In genomic region chr12:40498250-40498671, GRCm38 (mm10) we compare ENCODE assay signal across 9 mouse cellular contexts. TPM values are rescaled to one million over a fixed set of nuclear protein-coding genes. Genes with fewer than 3 reads are reported as not detected.
DNase-seq lines count a peak whose midpoint lies in the region; ATAC-seq and TF ChIP-seq lines count a peak whose summit lies in the region.
"Had no signal": no experiment of that assay in that cellular context is flagged by ENCODE, and none has a peak within 500 bp of the region (broad histone marks: within the 10 kb centered on the region; RNA-seq: fewer than 3 reads in every experiment).

No protein-coding gene starts in this region.

- H3K9me3 ChIP-seq in forebrain, embryonic 14.5 days (replicated peaks; ENCODE audit: control insufficient read depth, low read length): no peaks in the 10 kb centered on the region
- H3K9me3 ChIP-seq in forebrain, embryonic 11.5 days (ENCODE audit: control insufficient read depth, low read length): no peaks in the 10 kb centered on the region
- no peaks in the 10 kb centered on the region for H3K9me3 ChIP-seq in neural tube, embryonic 12.5 days

- no peak overlapping the region for H3K4me2 ChIP-seq in forebrain, embryonic 14.5 days (ENCODE audit: low read length)
- no peak overlapping the region for H3K4me2 ChIP-seq in forebrain, embryonic 11.5 days (ENCODE audit: low read depth, low read length, severe bottlenecking)
- no peak overlapping the region for H3K4me2 ChIP-seq in neural tube, embryonic 12.5 days (replicated peaks)

- no peaks in the 10 kb centered on the region for H3K36me3 ChIP-seq in forebrain, embryonic 14.5 days (ENCODE audit: control insufficient read depth, insufficient read depth, low read length)
- no peaks in the 10 kb centered on the region for H3K36me3 ChIP-seq in forebrain, embryonic 11.5 days (ENCODE audit: control insufficient read depth, insufficient read depth, low read length)
- no peaks in the 10 kb centered on the region for H3K36me3 ChIP-seq in neural tube, embryonic 12.5 days
- no peaks in the 10 kb centered on the region for H3K36me3 ChIP-seq in thymus, adult 2 months (ENCODE audit: control insufficient read depth, insufficient read depth, low read length)

- 72% methylated on average over 7 of the region's 7 CpGs for WGBS in forebrain, embryonic 14.5 days
- WGBS in forebrain, embryonic 11.5 days: 92% methylated on average over 7 of the region's 7 CpGs
- 19% methylated on average over 7 of the region's 7 CpGs for WGBS in cerebellum, adult 2 months
- 73% methylated on average over 7 of the region's 7 CpGs for WGBS in neural tube, embryonic 12.5 days
- 93% methylated on average over 7 of the region's 7 CpGs for WGBS in thymus, adult 2 months

- no peak overlapping the region for H3K4me3 ChIP-seq in forebrain, embryonic 14.5 days (ENCODE audit: low read depth, low read length)
- H3K4me3 ChIP-seq in forebrain, embryonic 11.5 days (ENCODE audit: low read depth, low read length): no peak overlapping the region
- H3K4me3 ChIP-seq in layer of hippocampus, adult 2 months: no peak overlapping the region
- no peak overlapping the region for H3K4me3 ChIP-seq in cerebellum, adult 2 months (replicated peaks; ENCODE audit: insufficient read depth, low read depth, low read length)
- H3K4me3 ChIP-seq in neural tube, embryonic 12.5 days: no peak overlapping the region
- no peak overlapping the region for H3K4me3 ChIP-seq in thymus, adult 2 months (ENCODE audit: control insufficient read depth, insufficient read depth, low read length)

- peaks cover 5% of the 10 kb centered on the region; the same call in 1 of the 2 replicates for H3K4me1 ChIP-seq in forebrain, embryonic 14.5 days (ENCODE audit: control insufficient read depth, insufficient read depth, low read length)
- no peaks in the 10 kb centered on the region; the same call in 1 of the 2 replicates for H3K4me1 ChIP-seq in forebrain, embryonic 11.5 days (replicated peaks; ENCODE audit: control insufficient read depth, insufficient read depth, low read length)
- peaks cover 49% of the 10 kb centered on the region for H3K4me1 ChIP-seq in cerebellum, adult 2 months (ENCODE audit: control insufficient read depth, insufficient read depth, low read length)
- peaks cover 22% of the 10 kb centered on the region for H3K4me1 ChIP-seq in neural tube, embryonic 12.5 days
- no peaks in the 10 kb centered on the region for H3K4me1 ChIP-seq in thymus, adult 2 months (replicated peaks; ENCODE audit: control insufficient read depth, insufficient read depth, low read length)

- peak; percentile 55; the same call in 1 of the 2 replicates for ATAC-seq in forebrain, embryonic 14.5 days
- ATAC-seq in forebrain, embryonic 11.5 days (replicated peaks; ENCODE audit: low FRiP score): no peak
- peak; percentile 66 for ATAC-seq in neural tube, embryonic 12.5 days (ENCODE audit: low FRiP score, low read depth)

- no peaks in the 10 kb centered on the region for H3K27me3 ChIP-seq in forebrain, embryonic 14.5 days (replicated peaks; ENCODE audit: control insufficient read depth, insufficient read depth, low read length)
- H3K27me3 ChIP-seq in forebrain, embryonic 11.5 days (ENCODE audit: control insufficient read depth, insufficient read depth, low read length): no peaks in the 10 kb centered on the region
- no peaks in the 10 kb centered on the region for H3K27me3 ChIP-seq in cerebellum, adult 2 months (ENCODE audit: control insufficient read depth, insufficient read depth, low read length)
- H3K27me3 ChIP-seq in neural tube, embryonic 12.5 days (replicated peaks): no peaks in the 10 kb centered on the region
- H3K27me3 ChIP-seq in thymus, adult 2 months (ENCODE audit: control insufficient read depth, insufficient read depth, low read length): no peaks in the 10 kb centered on the region

- H3K9ac ChIP-seq in forebrain, embryonic 14.5 days (ENCODE audit: low read length): no peak overlapping the region
- H3K9ac ChIP-seq in forebrain, embryonic 11.5 days (ENCODE audit: low read length): no peak overlapping the region
- no peak overlapping the region for H3K9ac ChIP-seq in neural tube, embryonic 12.5 days

- H3K27ac ChIP-seq in forebrain, embryonic 14.5 days (ENCODE audit: low read depth, low read length): no peak overlapping the region
- H3K27ac ChIP-seq in forebrain, embryonic 11.5 days (ENCODE audit: low read depth, low read length): no peak overlapping the region
- H3K27ac ChIP-seq in layer of hippocampus, adult 2 months: peak overlapping the region; percentile 58
- peak overlapping the region; percentile 75 for H3K27ac ChIP-seq in cerebellum, adult 2 months (ENCODE audit: insufficient read depth, low read length)
- H3K27ac ChIP-seq in neural tube, embryonic 12.5 days: no peak overlapping the region
- no peak overlapping the region for H3K27ac ChIP-seq in thymus, adult 2 months (ENCODE audit: control insufficient read depth, insufficient read depth, low read length)

- DNase-seq in forebrain, embryonic 14.5 days (ENCODE audit: low spot score): peak; percentile 39
- DNase-seq in forebrain, embryonic 11.5 days (ENCODE audit: low spot score): no peak
- no peak for DNase-seq in layer of hippocampus, adult 2 months (ENCODE audit: low spot score in 2 of 2)
- DNase-seq in layer of hippocampus, postnatal 36 days: no peak
- peak; percentile 60 to 77 for DNase-seq in cerebellum, adult 2 months
- DNase-seq in embryo, embryonic 9.5 days (ENCODE audit: extremely low spot score): no peak
- no peak for DNase-seq in thymus, adult 2 months
- DNase-seq: lung, adult 2 months had no signal

- TF ChIP-seq POLR2A in cerebellum, adult 2 months (IDR thresholded peaks at IDR 0.05; ENCODE audit: borderline replicate concordance, insufficient read depth, low read length): no peak
- TF ChIP-seq POLR2A in thymus, adult 2 months (IDR thresholded peaks at IDR 0.05; ENCODE audit: control insufficient read depth, extremely low read depth, insufficient read depth, low read length, poor library complexity): no peak

- no peak for TF ChIP-seq CTCF in layer of hippocampus, adult 2 months (conservative IDR thresholded peaks at IDR 0.05)
- no peak for TF ChIP-seq CTCF in cerebellum, adult 2 months (IDR thresholded peaks at IDR 0.05; ENCODE audit: borderline replicate concordance, insufficient read depth, low read depth, low read length)
- no peak for TF ChIP-seq CTCF in thymus, adult 2 months (IDR thresholded peaks at IDR 0.05; ENCODE audit: borderline replicate concordance, control insufficient read depth, extremely low read depth, insufficient read depth, low read length, poor library complexity)

RNA-seq across cellular contexts. Expression of gene Dock4, which starts 52.5 kb away (rescaled TPM):
- 9.7 and 16.9 TPM in 2 replicates for polyA plus RNA-seq in forebrain, embryonic 14.5 days (2014; fragmentation: Nextera tagmentation; extraction: Ambion mirVana)
- polyA plus RNA-seq in forebrain, embryonic 11.5 days (2014; fragmentation: Nextera tagmentation; extraction: Ambion mirVana): 18.7 and 19.8 TPM in 2 replicates
- 100 to 1,000 TPM; 253 to 265 TPM for total RNA-seq in layer of hippocampus, adult 2 months (2021)
- total RNA-seq in layer of hippocampus, postnatal 36 days (2021): 100 to 1,000 TPM; 237 to 255 TPM
- 35.6 and 41.5 TPM in 2 replicates for polyA plus RNA-seq in cerebellum, adult 2 months (2012; rRNA removed)
- 40.2 and 42.7 TPM in 2 replicates for polyA plus RNA-seq in neural tube, embryonic 12.5 days (2016; fragmentation: Nextera tagmentation; extraction: Ambion mirVana)
- polyA plus RNA-seq in thymus, adult 2 months (2012; rRNA removed): 2.0 and 2.3 TPM in 2 replicates

RNA-seq across cellular contexts. Expression of gene Zfp277, which starts 52.6 kb away (rescaled TPM):
- polyA plus RNA-seq in forebrain, embryonic 14.5 days (2014; fragmentation: Nextera tagmentation; extraction: Ambion mirVana): 32.5 and 37.6 TPM in 2 replicates
- 36.5 and 38.7 TPM in 2 replicates for polyA plus RNA-seq in forebrain, embryonic 11.5 days (2014; fragmentation: Nextera tagmentation; extraction: Ambion mirVana)
- total RNA-seq in layer of hippocampus, adult 2 months (2021): 10 to 100 TPM; 24.2 to 26.5 TPM
- total RNA-seq in layer of hippocampus, postnatal 36 days (2021): 10 to 100 TPM; 24.5 to 27.7 TPM
- 14.3 and 15.8 TPM in 2 replicates for polyA plus RNA-seq in cerebellum, adult 2 months (2012; rRNA removed)
- polyA plus RNA-seq in neural tube, embryonic 12.5 days (2016; fragmentation: Nextera tagmentation; extraction: Ambion mirVana): 30.7 and 31.2 TPM in 2 replicates
- polyA plus RNA-seq in thymus, adult 2 months (2012; rRNA removed): 5.6 and 8.6 TPM in 2 replicates

Comparison
In these comparisons a context has a peak if more than half of its experiments do, and no peak if none do; other contexts are left out.
1. DNase-seq: peak in forebrain, embryonic 14.5 days (single experiment) and cerebellum, adult 2 months (2 of 2); none in forebrain, embryonic 11.5 days (single experiment), layer of hippocampus, adult 2 months (0 of 2), layer of hippocampus, postnatal 36 days (0 of 2), embryo, embryonic 9.5 days (single experiment) and thymus, adult 2 months (single experiment).
2. H3K27ac ChIP-seq: peak in layer of hippocampus, adult 2 months (single experiment) and cerebellum, adult 2 months (single experiment); none in forebrain, embryonic 14.5 days (single experiment), forebrain, embryonic 11.5 days (single experiment), neural tube, embryonic 12.5 days (single experiment) and thymus, adult 2 months (single experiment).